11 mouse cellular contexts compared by ENCODE assay signal in the genomic region with DNA sequence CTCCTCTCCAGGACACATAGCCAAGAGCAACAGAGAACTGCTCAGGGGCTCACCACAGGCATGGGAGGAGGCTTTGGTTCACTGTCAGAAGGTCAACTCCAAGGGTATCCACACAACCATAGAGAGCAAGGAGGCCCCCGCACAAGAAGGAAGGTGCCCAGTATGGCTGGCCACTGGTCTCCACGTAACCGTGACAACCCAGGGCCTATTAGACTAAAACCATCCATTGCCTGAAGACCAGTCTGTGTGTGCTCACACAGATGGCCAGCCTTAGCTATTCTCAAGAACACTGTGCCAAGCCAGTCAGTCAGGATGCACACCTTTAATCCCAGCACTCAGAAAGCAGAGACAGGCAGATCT.
DNase-seq lines count a peak whose midpoint lies in the region; ATAC-seq and TF ChIP-seq lines count a peak whose summit lies in the region.
"Had no signal": no experiment of that assay in that cellular context is flagged by ENCODE, and none has a peak within 500 bp of the region (broad histone marks: within the 10 kb centered on the region; RNA-seq: fewer than 3 reads in every experiment).

No protein-coding gene starts in this region.

- H3K27ac ChIP-seq in forebrain, embryonic 10.5 days: peak overlapping the region; percentile 16; the same call in 1 of the 2 replicates
- H3K27ac ChIP-seq in forebrain, embryonic 12.5 days: no peak overlapping the region
- H3K27ac ChIP-seq in kidney, embryonic 14.5 days (ENCODE audit: low read depth, low read length): no peak overlapping the region
- 0 out of 2 replicates have a peak overlapping the region, but pooled peaks have one; percentile 37 for H3K27ac ChIP-seq in embryonic facial prominence, embryonic 12.5 days
- H3K27ac ChIP-seq in midbrain, embryonic 13.5 days: no peak overlapping the region
- H3K27ac ChIP-seq: liver, embryonic 12.5 days had no signal

- peaks cover 3% of the 10 kb centered on the region; the same call in 1 of the 2 replicates for H3K9me3 ChIP-seq in forebrain, embryonic 10.5 days
- H3K9me3 ChIP-seq in forebrain, embryonic 12.5 days: no peaks in the 10 kb centered on the region
- H3K9me3 ChIP-seq in kidney, embryonic 14.5 days (ENCODE audit: control insufficient read depth, low read length): no peaks in the 10 kb centered on the region
- H3K9me3 ChIP-seq in embryonic facial prominence, embryonic 12.5 days: no peaks in the 10 kb centered on the region
- 0 out of 2 replicates have a peak, but pooled peaks cover 2% of the 10 kb centered on the region for H3K9me3 ChIP-seq in midbrain, embryonic 13.5 days
- H3K9me3 ChIP-seq: liver, embryonic 12.5 days had no signal

- 90% methylated on average over 3 of the region's 3 CpGs for WGBS in forebrain, embryonic 10.5 days
- 82% methylated on average over 3 of the region's 3 CpGs for WGBS in forebrain, embryonic 12.5 days
- 76% methylated on average over 3 of the region's 3 CpGs for WGBS in kidney, embryonic 14.5 days
- WGBS in embryonic facial prominence, embryonic 12.5 days: 85% methylated on average over 3 of the region's 3 CpGs
- 82% methylated on average over 3 of the region's 3 CpGs for WGBS in midbrain, embryonic 13.5 days
- 92% methylated on average over 3 of the region's 3 CpGs for WGBS in lung, adult 2 months

- no peak overlapping the region for H3K4me2 ChIP-seq in forebrain, embryonic 12.5 days
- H3K4me2 ChIP-seq in kidney, embryonic 14.5 days (replicated peaks; ENCODE audit: low read depth, low read length): no peak overlapping the region
- no peak overlapping the region for H3K4me2 ChIP-seq in embryonic facial prominence, embryonic 12.5 days (replicated peaks)
- H3K4me2 ChIP-seq in midbrain, embryonic 13.5 days (replicated peaks): no peak overlapping the region
- H3K4me2 ChIP-seq: liver, embryonic 12.5 days had no signal

- H3K27me3 ChIP-seq in forebrain, embryonic 10.5 days (ENCODE audit: poor library complexity, severe bottlenecking): no peaks in the 10 kb centered on the region
- no peaks in the 10 kb centered on the region for H3K27me3 ChIP-seq in forebrain, embryonic 12.5 days
- H3K27me3 ChIP-seq in kidney, embryonic 14.5 days (ENCODE audit: control insufficient read depth, insufficient read depth, low read length): no peaks in the 10 kb centered on the region
- H3K27me3 ChIP-seq in embryonic facial prominence, embryonic 12.5 days: no peaks in the 10 kb centered on the region
- H3K27me3 ChIP-seq in midbrain, embryonic 13.5 days: no peaks in the 10 kb centered on the region
- H3K27me3 ChIP-seq: liver, embryonic 12.5 days had no signal

- H3K4me3 ChIP-seq in forebrain, embryonic 10.5 days: no peak overlapping the region
- H3K4me3 ChIP-seq in forebrain, embryonic 12.5 days (replicated peaks): no peak overlapping the region
- no peak overlapping the region for H3K4me3 ChIP-seq in kidney, embryonic 14.5 days (ENCODE audit: low read length)
- no peak overlapping the region for H3K4me3 ChIP-seq in embryonic facial prominence, embryonic 12.5 days
- no peak overlapping the region for H3K4me3 ChIP-seq in midbrain, embryonic 13.5 days (replicated peaks)
- no peak overlapping the region for H3K4me3 ChIP-seq in lung, adult 2 months (replicated peaks; ENCODE audit: extremely low read depth, low read depth, low read length)
- H3K4me3 ChIP-seq: liver, embryonic 12.5 days had no signal

- ATAC-seq in forebrain, embryonic 12.5 days (ENCODE audit: low FRiP score): no peak
- peak; percentile 63 for ATAC-seq in kidney, embryonic 14.5 days (ENCODE audit: low FRiP score, low TSS enrichment)
- ATAC-seq in embryonic facial prominence, embryonic 12.5 days (ENCODE audit: insufficient number of reproducible peaks, insufficient read depth, low FRiP score, low TSS enrichment): peak; percentile 13; the same call in 1 of the 2 replicates
- ATAC-seq in midbrain, embryonic 13.5 days: peak; percentile 18; the same call in 1 of the 2 replicates
- ATAC-seq: intestine, postnatal 0 days; liver, embryonic 12.5 days had no signal

- TF ChIP-seq CTCF in lung, adult 2 months (IDR thresholded peaks at IDR 0.05; ENCODE audit: insufficient read depth, low read length): no peak

- DNase-seq in forebrain, embryonic 10.5 days (ENCODE audit: extremely low spot score, low spot score): no peak
- no peak for DNase-seq in kidney, postnatal 14 days
- DNase-seq in right cerebral cortex, postnatal 4 days: no peak
- DNase-seq in lung, adult 2 months: no peak
- DNase-seq: embryo, embryonic 11 days had no signal

- no peak for TF ChIP-seq POLR2A in lung, adult 2 months (IDR thresholded peaks at IDR 0.05; ENCODE audit: borderline replicate concordance, extremely low read depth, low read depth, low read length)

- no peak overlapping the region for H3K9ac ChIP-seq in forebrain, embryonic 12.5 days
- no peak overlapping the region for H3K9ac ChIP-seq in kidney, embryonic 14.5 days (ENCODE audit: low read depth, low read length)
- H3K9ac ChIP-seq in embryonic facial prominence, embryonic 12.5 days: no peak overlapping the region
- no peak overlapping the region for H3K9ac ChIP-seq in midbrain, embryonic 13.5 days (replicated peaks)
- H3K9ac ChIP-seq: liver, embryonic 12.5 days had no signal

- H3K36me3 ChIP-seq in forebrain, embryonic 10.5 days (replicated peaks): peaks cover 12% of the 10 kb centered on the region
- H3K36me3 ChIP-seq in forebrain, embryonic 12.5 days (replicated peaks): peaks cover 4% of the 10 kb centered on the region; the same call in 1 of the 2 replicates
- H3K36me3 ChIP-seq in kidney, embryonic 14.5 days (ENCODE audit: control insufficient read depth, insufficient read depth, low read length): no peaks in the 10 kb centered on the region; the same call in 1 of the 2 replicates
- H3K36me3 ChIP-seq in embryonic facial prominence, embryonic 12.5 days: no peaks in the 10 kb centered on the region
- H3K36me3 ChIP-seq in midbrain, embryonic 13.5 days: no peaks in the 10 kb centered on the region

- H3K4me1 ChIP-seq in forebrain, embryonic 10.5 days: peaks cover 35% of the 10 kb centered on the region
- peaks cover 32% of the 10 kb centered on the region for H3K4me1 ChIP-seq in forebrain, embryonic 12.5 days
- H3K4me1 ChIP-seq in kidney, embryonic 14.5 days (ENCODE audit: control insufficient read depth, insufficient read depth, low read length): peaks cover 18% of the 10 kb centered on the region
- H3K4me1 ChIP-seq in embryonic facial prominence, embryonic 12.5 days: peaks cover 39% of the 10 kb centered on the region
- peaks cover 28% of the 10 kb centered on the region for H3K4me1 ChIP-seq in midbrain, embryonic 13.5 days (replicated peaks)
- H3K4me1 ChIP-seq in lung, adult 2 months (ENCODE audit: control insufficient read depth, insufficient read depth, low read length): peaks cover 15% of the 10 kb centered on the region

Comparison
In these comparisons a context has a peak if more than half of its experiments do, and no peak if none do; other contexts are left out.
1. H3K27ac ChIP-seq: peak in forebrain, embryonic 10.5 days (single experiment) and embryonic facial prominence, embryonic 12.5 days (single experiment); none in forebrain, embryonic 12.5 days (single experiment), kidney, embryonic 14.5 days (single experiment) and midbrain, embryonic 13.5 days (single experiment).